Mouse (Mus musculus) bone marrow macrophage, adult 2 months (primary cell): ENCODE results near the gene Klhl36. TPM values are rescaled to one million over a fixed set of nuclear protein-coding genes. Genes with fewer than 3 reads are reported as not detected.

Experiments used
- H3K27ac ChIP-seq: 2 replicates; pipeline ENCODE4 v1.5.1; 2012; ENCODE audit warnings: low read depth, low read length; ENCODE audit not compliant: insufficient read depth
- H3K4me1 ChIP-seq: 2 replicates; pipeline ENCODE4 v1.6.1; 2012; ENCODE audit warnings: low read length; ENCODE audit not compliant: control insufficient read depth, insufficient read depth
- H3K4me3 ChIP-seq: 2 replicates; pipeline ENCODE4 v1.5.1; 2012; ENCODE audit warnings: mild to moderate bottlenecking, low read length, moderate library complexity; ENCODE audit not compliant: insufficient read depth
- CTCF ChIP-seq: IDR thresholded peaks from 2 replicates; pipeline ENCODE4 v1.5.1; 2012; ENCODE audit warnings: low read depth, mild to moderate bottlenecking, low read length, moderate library complexity
- POLR2A ChIP-seq: IDR thresholded peaks from 2 replicates; pipeline ENCODE4 v1.6.1; 2012; ENCODE audit warnings: mild to moderate bottlenecking, low read depth, low read length, borderline replicate concordance
- polyA plus RNA-seq: library from polyadenylated mRNA; stranded (reverse); fragments of >200 nt; gene quantifications from 2 replicates; pipeline ENCODE4 v1.2.4, GENCODE M21; 2012; ENCODE audit not compliant: missing spikeins, insufficient read depth, insufficient read length

Klhl36 gene
- polyA plus RNA-seq, 1 experiment: 7.6 TPM

- Histone ChIP-seq H3K27ac (peak overlapping the region; percentile 96), H3K4me1 (peaks cover 61% of the 10 kb centered on the region), H3K4me3 (peak overlapping the region; percentile 16)
- TF ChIP-seq CTCF: no peak
- TF ChIP-seq POLR2A: no peak
Observed at GRCm38 (mm10) chr8:119825950-119826730, 35.9 kb upstream of the Klhl36 start.

- H3K4me1 ChIP-seq: peaks cover 69% of the 10 kb centered on the region
- peak overlapping the region; percentile 85 for H3K27ac ChIP-seq
- H3K4me3 ChIP-seq: peak overlapping the region; percentile 16; the same call in 1 of the 2 replicates
- TF ChIP-seq POLR2A (no peak), CTCF (no peak)
Observed at GRCm38 (mm10) chr8:119826982-119827381, 35.1 kb upstream of the Klhl36 start.

- Histone ChIP-seq H3K4me3 (0 out of 2 replicates have a peak overlapping the region, but pooled peaks have one; percentile 3), H3K27ac (peak overlapping the region; percentile 85), H3K4me1 (peaks cover 77% of the 10 kb centered on the region)
- TF ChIP-seq POLR2A (no peak), CTCF (no peak)
Observed at GRCm38 (mm10) chr8:119827721-119828153, 34.3 kb upstream of the Klhl36 start.

- no peak overlapping the region for H3K4me3 ChIP-seq
- peaks cover 78% of the 10 kb centered on the region for H3K4me1 ChIP-seq
- H3K27ac ChIP-seq: no peak overlapping the region
- TF ChIP-seq POLR2A (no peak), CTCF (no peak)
Observed at GRCm38 (mm10) chr8:119829015-119829414, 33.1 kb upstream of the Klhl36 start.

GRCm38 (mm10) chr8:119829420-119829819, 32.6 kb upstream of the Klhl36 start:
- TF ChIP-seq CTCF (no peak), POLR2A (no peak)
- Histone ChIP-seq H3K4me3 (no peak overlapping the region), H3K4me1 (peaks cover 74% of the 10 kb centered on the region), H3K27ac (no peak overlapping the region)

GRCm38 (mm10) chr8:119829870-119830580, 32.0 kb upstream of the Klhl36 start:
- H3K4me1 ChIP-seq: peaks cover 72% of the 10 kb centered on the region

GRCm38 (mm10) chr8:119830589-119830988, 31.5 kb upstream of the Klhl36 start:
- H3K4me3 ChIP-seq: no peak overlapping the region
- H3K27ac ChIP-seq: no peak overlapping the region
- H3K4me1 ChIP-seq: peaks cover 66% of the 10 kb centered on the region
- TF ChIP-seq CTCF (no peak), POLR2A (no peak)

More at GRCm38 (mm10) chr8:119829870-119830580, 32.0 kb upstream of the Klhl36 start:
- no peak overlapping the region for H3K4me3 ChIP-seq
- no peak overlapping the region for H3K27ac ChIP-seq
- TF ChIP-seq CTCF (no peak), POLR2A (no peak)

- Histone ChIP-seq H3K4me3 (no peak overlapping the region), H3K4me1 (peaks cover 60% of the 10 kb centered on the region), H3K27ac (no peak overlapping the region)
- TF ChIP-seq CTCF (no peak), POLR2A (no peak)
Observed at GRCm38 (mm10) chr8:119831336-119831995, 30.6 kb upstream of the Klhl36 start.

GRCm38 (mm10) chr8:119832101-119832617, 29.9 kb upstream of the Klhl36 start:
- Histone ChIP-seq H3K27ac (no peak overlapping the region), H3K4me3 (no peak overlapping the region), H3K4me1 (peaks cover 60% of the 10 kb centered on the region)
- TF ChIP-seq POLR2A (no peak), CTCF (no peak)
